Mouse (Mus musculus) liver, adult 2 months (tissue): ENCODE results near the gene Armc5. TPM values are rescaled to one million over a fixed set of nuclear protein-coding genes. Genes with fewer than 3 reads are reported as not detected.

Experiments used
- DNase-seq: peaks from one replicate; pipeline ENCODE4 v3.0.0-alpha.2; 2011; ENCODE audit warnings: low read depth, low spot score; ENCODE audit errors: extremely low read depth
- H3K27ac ChIP-seq: fragments of 200-500 bp; replicated peaks from 2 replicates; pipeline ENCODE4 v1.5.1; 2012; ENCODE audit warnings: low read depth, mild to moderate bottlenecking, control low read depth, inconsistent platforms, low read length; ENCODE audit not compliant: insufficient read depth
- H3K27me3 ChIP-seq: fragments of 200-500 bp; 2 replicates; pipeline ENCODE4 v1.6.1; 2012; ENCODE audit warnings: mild to moderate bottlenecking, moderate library complexity, low read length, inconsistent platforms; ENCODE audit not compliant: control insufficient read depth, insufficient read depth
- H3K36me3 ChIP-seq: fragments of 200-500 bp; 2 replicates; pipeline ENCODE4 v1.6.1; 2012; ENCODE audit warnings: low read length, inconsistent platforms; ENCODE audit not compliant: control insufficient read depth, insufficient read depth
- H3K4me1 ChIP-seq: fragments of 200-500 bp; 2 replicates; pipeline ENCODE4 v1.6.1; 2011; ENCODE audit warnings: low read length; ENCODE audit not compliant: control insufficient read depth, insufficient read depth
- H3K4me3 ChIP-seq: fragments of 200-500 bp; 2 replicates; pipeline ENCODE4 v1.5.1; 2011; ENCODE audit warnings: low read depth, mild to moderate bottlenecking, control low read depth, low read length, moderate library complexity; ENCODE audit not compliant: insufficient read depth
- H3K79me2 ChIP-seq: fragments of 200-500 bp; 2 replicates; pipeline ENCODE4 v1.6.1; 2012; ENCODE audit warnings: inconsistent platforms, mild to moderate bottlenecking, low read length, moderate library complexity; ENCODE audit not compliant: control insufficient read depth, insufficient read depth
- H3K9ac ChIP-seq: fragments of 200-500 bp; 2 replicates; pipeline ENCODE4 v1.6.1; 2012; ENCODE audit warnings: low read depth, mild to moderate bottlenecking, control low read depth, inconsistent platforms, low read length
- CTCF ChIP-seq: fragments of 200-500 bp; IDR thresholded peaks from 2 replicates; pipeline ENCODE4 v1.5.1; 2011; ENCODE audit warnings: low read depth, low read length, control low read depth
- POLR2A ChIP-seq: fragments of 200-500 bp; IDR thresholded peaks from 2 replicates; pipeline ENCODE4 v1.6.1; 2011; ENCODE audit warnings: low read length, control low read depth; ENCODE audit not compliant: insufficient read depth; ENCODE audit errors: extremely low read depth
- WGBS: fragments of 180-500 bp; shearing (Covaris S2); methylation state at CpG from one replicate; pipeline ENCODE4 v1.1.7; 2018; 5-methylcytosine and 5-hydroxymethylcytosine counted together
- polyA plus RNA-seq: library from polyadenylated mRNA; depleted of rRNA; stranded (reverse); fragments of >200 nt; gene quantifications from 2 replicates; pipeline ENCODE4 v1.2.3, GENCODE M21; 2012; rRNA removed
- total RNA-seq: library from RNA; depleted of rRNA; stranded (reverse); fragments of >200 nt; gene quantifications from 2 replicates; pipeline ENCODE4 v1.2.3, GENCODE M21; 2014; rRNA removed

Gene Armc5
- total and polyA plus RNA-seq, 2 experiments, result 2.1 to 12.7 TPM

GRCm38 (mm10) chr7:128284047-128284446, 46.9 kb downstream of the Armc5 start:
- H3K27ac ChIP-seq, result no peak overlapping the region
- no peak for DNase-seq
- no peak overlapping the region for H3K9ac ChIP-seq
- peaks cover 26% of the 10 kb centered on the region for H3K36me3 ChIP-seq
- H3K79me2 ChIP-seq, result no peaks in the 10 kb centered on the region
- WGBS, result 89% methylated on average over 5 of the region's 5 CpGs
- H3K27me3 ChIP-seq, result no peaks in the 10 kb centered on the region
- TF ChIP-seq CTCF (no peak), POLR2A (no peak)
- H3K4me3 ChIP-seq, result no peak overlapping the region
- peaks cover 7% of the 10 kb centered on the region for H3K4me1 ChIP-seq

- peaks cover 7% of the 10 kb centered on the region for H3K4me1 ChIP-seq
- H3K27ac ChIP-seq, result no peak overlapping the region
- no peaks in the 10 kb centered on the region for H3K79me2 ChIP-seq
- H3K9ac ChIP-seq, result no peak overlapping the region
- H3K27me3 ChIP-seq, result no peaks in the 10 kb centered on the region
- peaks cover 19% of the 10 kb centered on the region for H3K36me3 ChIP-seq
- no peak overlapping the region for H3K4me3 ChIP-seq
- no peak for DNase-seq
- 82% methylated on average over 8 of the region's 8 CpGs for WGBS
- no peak for TF ChIP-seq POLR2A
- no peak for TF ChIP-seq CTCF
These were observed 47.9 kb downstream of the Armc5 start for GRCm38 (mm10) chr7:128285060-128285459.

GRCm38 (mm10) chr7:128288923-128289544, 51.9 kb downstream of the Armc5 start:
- H3K4me1 ChIP-seq, result peaks cover 7% of the 10 kb centered on the region
- no peak overlapping the region for H3K4me3 ChIP-seq
- 22% methylated on average over 9 of the region's 9 CpGs for WGBS
- peak; percentile 84 for DNase-seq
- H3K27ac ChIP-seq, result peak overlapping the region; percentile 17
- no peak overlapping the region for H3K9ac ChIP-seq
- peak; percentile 72 for TF ChIP-seq CTCF
- no peak for TF ChIP-seq POLR2A
- H3K79me2 ChIP-seq, result no peaks in the 10 kb centered on the region
- peaks cover 12% of the 10 kb centered on the region for H3K36me3 ChIP-seq
- no peaks in the 10 kb centered on the region for H3K27me3 ChIP-seq

Other genes with a start within 250 kb of the Armc5 start
- gene Pycard, start 243.5 kb upstream of the Armc5 start, total RNA-seq, result 1.5 and 2.8 TPM in 2 replicates
- 4.5 and 5.0 TPM in 2 replicates for gene Pycard, start 243.5 kb upstream of the Armc5 start, polyA plus RNA-seq
- 0.28 TPM in 1 of 2 replicates, not detected in the other for gene Trim72, start 233.4 kb upstream of the Armc5 start, total RNA-seq
- 0.15 and 0.19 TPM in 2 replicates for gene Trim72, start 233.4 kb upstream of the Armc5 start, polyA plus RNA-seq
- gene Itgam, start 174.7 kb upstream of the Armc5 start, total RNA-seq, result 0.60 and 0.65 TPM in 2 replicates
- gene Itgam, start 174.7 kb upstream of the Armc5 start, polyA plus RNA-seq, result 0.29 and 0.83 TPM in 2 replicates
- not detected in 2 replicates for gene Gm49368, start 174.7 kb upstream of the Armc5 start, total RNA-seq
- 0.09 TPM in 1 of 2 replicates, not detected in the other for gene Gm49368, start 174.7 kb upstream of the Armc5 start, polyA plus RNA-seq
- gene Itgax, start 107.8 kb upstream of the Armc5 start, total RNA-seq, result 0.46 and 0.74 TPM in 2 replicates
- gene Itgax, start 107.8 kb upstream of the Armc5 start, polyA plus RNA-seq, result 0.16 and 0.56 TPM in 2 replicates
- 0.09 TPM in 1 of 2 replicates, not detected in the other for gene Itgad, start 83.0 kb upstream of the Armc5 start, total RNA-seq
- 0.02 TPM in 1 of 2 replicates, not detected in the other for gene Itgad, start 83.0 kb upstream of the Armc5 start, polyA plus RNA-seq
- 0.28 TPM in 1 of 2 replicates, not detected in the other for gene Cox6a2, start 31.0 kb upstream of the Armc5 start, total RNA-seq
- gene Cox6a2, start 31.0 kb upstream of the Armc5 start, polyA plus RNA-seq, result 0.18 and 0.45 TPM in 2 replicates
- 1.8 and 2.4 TPM in 2 replicates for gene 9130023H24Rik, start 689 bp downstream of the Armc5 start, total RNA-seq
- 0.91 and 1.4 TPM in 2 replicates for gene 9130023H24Rik, start 689 bp downstream of the Armc5 start, polyA plus RNA-seq
- gene Tgfb1i1, start 9.5 kb downstream of the Armc5 start, total RNA-seq, result 0.65 and 1.1 TPM in 2 replicates
- 1.6 and 2.0 TPM in 2 replicates for gene Tgfb1i1, start 9.5 kb downstream of the Armc5 start, polyA plus RNA-seq
- 0.07 TPM in 1 of 2 replicates, not detected in the other for gene Slc5a2, start 28.3 kb downstream of the Armc5 start, total RNA-seq
- not detected in 2 replicates for gene Slc5a2, start 28.3 kb downstream of the Armc5 start, polyA plus RNA-seq
- gene BC017158, start 60.8 kb downstream of the Armc5 start, total RNA-seq, result 15.2 and 19.2 TPM in 2 replicates
- 19.3 and 25.2 TPM in 2 replicates for gene BC017158, start 60.8 kb downstream of the Armc5 start, polyA plus RNA-seq
- gene Rgs10, start 181.4 kb downstream of the Armc5 start, total RNA-seq, result 2.6 and 3.4 TPM in 2 replicates
- 0.81 and 1.5 TPM in 2 replicates for gene Rgs10, start 181.4 kb downstream of the Armc5 start, polyA plus RNA-seq
- gene Tial1, start 224.4 kb downstream of the Armc5 start, total RNA-seq, result 31.7 and 32.1 TPM in 2 replicates
- gene Tial1, start 224.4 kb downstream of the Armc5 start, polyA plus RNA-seq, result 14.2 and 18.7 TPM in 2 replicates